Mouse (Mus musculus): ENCODE data around the gene Gramd1b.
A peak's percentile ranks its signal among the peaks of the same experiment; 100 is the strongest.

Gene Gramd1b

DNA sequence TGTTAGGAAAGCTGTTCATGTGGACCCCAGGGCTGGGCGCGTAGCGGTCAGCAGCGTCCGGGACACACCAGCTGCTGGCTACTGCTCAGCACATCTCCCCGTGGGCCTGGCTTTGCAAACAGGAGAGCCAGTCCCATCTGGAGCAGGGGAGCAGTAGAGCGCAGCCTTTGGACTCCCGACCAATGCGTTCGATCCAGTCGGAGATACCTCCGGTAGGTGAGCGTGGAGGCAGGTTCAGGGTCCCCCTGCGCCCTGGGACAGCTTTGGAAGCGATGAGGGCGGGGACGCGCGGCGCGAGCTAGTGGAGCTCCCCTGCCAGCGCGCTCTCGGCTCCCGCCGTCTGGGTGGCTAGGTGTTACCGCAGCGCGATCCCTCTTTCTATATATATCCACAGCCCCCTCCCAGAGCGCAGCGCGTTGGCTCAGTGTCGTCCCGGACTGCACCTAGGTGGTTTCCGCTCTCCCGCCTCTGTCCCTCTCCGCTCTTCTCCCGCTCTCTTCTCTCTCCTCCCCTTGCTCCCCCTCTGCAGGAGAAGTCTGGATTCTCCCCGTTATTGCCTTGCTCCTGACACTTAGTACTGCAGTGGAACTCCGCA is at the start of gene Gramd1b:
Gramd1b (minus strand) TSS at position 357 of the 595 bp plus-strand sequence.
- no peak for DNase-seq

DNA sequence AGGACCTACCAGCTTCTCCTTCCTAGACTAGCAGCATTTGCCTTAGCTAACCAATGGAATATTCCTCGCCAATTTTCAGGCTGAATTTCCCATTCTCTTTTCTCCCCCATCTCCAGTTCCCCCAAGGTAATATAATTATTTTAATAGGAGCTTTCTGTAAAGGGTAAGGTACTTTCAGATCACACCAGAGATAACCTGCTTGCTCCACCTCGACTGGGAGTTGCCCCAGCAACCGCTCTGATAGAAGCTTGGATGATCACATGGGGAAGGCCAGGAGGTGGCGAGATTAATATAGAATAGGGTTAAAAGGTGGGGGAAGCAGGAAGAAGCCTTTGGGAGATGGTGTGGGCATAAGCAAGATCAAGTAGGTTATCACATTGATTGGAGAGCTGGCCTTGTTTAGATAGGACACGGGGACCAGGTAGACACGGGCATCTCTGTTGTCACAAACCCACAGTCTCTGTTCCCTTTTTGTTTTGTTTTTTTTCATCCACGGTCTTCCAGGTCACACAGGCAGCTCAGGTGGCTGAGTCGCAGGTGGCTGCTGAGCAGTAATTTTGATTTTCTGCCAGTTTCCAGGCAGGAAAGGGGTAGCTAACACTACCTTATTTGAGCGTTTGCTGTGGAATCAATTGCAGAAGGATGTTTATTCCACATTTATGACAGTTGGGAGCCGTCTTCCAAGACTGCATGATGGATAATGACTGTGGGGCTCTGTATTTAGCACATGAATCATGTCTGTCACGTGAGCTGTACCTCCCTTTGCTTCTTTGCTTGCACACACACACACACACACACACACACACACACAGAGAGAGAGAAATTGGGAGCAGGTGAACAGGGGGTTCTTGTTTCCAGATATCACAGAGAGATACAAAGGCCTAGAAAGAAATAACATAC is 47.8 kb upstream of the Gramd1b start:
- DNase-seq = no peak

DNA sequence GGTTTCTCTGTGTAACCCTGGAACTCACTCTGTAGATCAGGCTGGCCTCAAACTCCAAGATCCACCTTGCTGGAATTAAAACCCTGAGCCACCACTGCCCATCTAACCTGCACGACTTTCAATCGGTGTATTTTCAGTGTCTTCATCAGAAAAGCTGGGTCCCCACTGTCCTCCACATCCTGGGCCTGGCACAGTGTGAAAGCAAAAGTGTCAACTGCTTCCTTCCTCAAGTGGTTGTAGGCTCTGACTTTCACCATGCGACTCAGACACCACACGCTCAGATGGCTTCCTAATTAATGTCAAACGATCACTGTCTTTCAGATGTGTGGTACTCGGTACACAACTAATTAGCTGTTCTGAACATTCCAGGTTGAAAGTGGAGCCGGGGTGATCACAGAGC is 45.9 kb upstream of the Gramd1b start:
- DNase-seq = no peak

DNA sequence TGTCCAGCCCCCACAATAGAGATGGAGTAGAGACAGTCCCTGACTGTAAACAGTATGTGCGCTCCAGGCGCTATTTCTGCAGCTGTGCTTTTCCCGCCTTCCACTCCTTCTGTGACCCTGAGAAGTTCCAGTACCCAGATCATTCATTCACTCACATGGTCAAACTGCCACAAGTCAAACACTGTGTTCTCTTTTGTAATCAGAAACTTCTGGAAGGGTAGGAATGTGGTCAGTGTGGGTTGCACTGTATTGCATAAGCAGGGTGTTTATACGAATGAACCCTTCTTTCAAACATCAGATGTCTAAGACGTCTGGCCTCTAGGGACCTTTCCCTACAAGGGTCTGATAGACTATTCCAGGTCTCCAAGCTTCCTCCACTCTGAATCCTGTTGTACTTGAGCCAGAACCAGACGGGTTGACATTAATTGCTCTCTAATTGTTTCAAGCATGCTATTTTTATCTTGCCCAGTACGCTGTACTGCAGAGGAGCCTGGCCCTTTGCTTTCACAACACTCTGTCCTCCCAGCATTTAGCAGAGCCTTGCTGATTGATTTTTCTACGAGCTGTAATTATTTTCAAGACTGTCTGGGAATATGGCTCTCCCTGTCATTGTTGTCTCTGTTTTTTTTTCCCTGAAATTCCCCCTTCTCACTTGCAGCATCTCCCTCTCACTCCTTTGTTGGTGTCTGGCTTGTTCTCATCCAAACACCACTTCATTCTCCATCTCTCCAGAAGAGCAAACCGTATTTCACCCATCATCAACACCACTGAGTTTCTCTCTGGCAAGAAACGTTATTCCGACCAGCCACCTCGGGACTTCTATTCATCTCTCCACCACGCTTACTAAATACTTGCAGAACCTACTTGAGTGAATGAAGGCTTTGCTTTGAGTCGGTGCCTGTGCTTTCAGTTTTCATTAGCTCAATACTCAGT is 44.1 kb upstream of the Gramd1b start:
- peak; percentile 23 for DNase-seq

DNA sequence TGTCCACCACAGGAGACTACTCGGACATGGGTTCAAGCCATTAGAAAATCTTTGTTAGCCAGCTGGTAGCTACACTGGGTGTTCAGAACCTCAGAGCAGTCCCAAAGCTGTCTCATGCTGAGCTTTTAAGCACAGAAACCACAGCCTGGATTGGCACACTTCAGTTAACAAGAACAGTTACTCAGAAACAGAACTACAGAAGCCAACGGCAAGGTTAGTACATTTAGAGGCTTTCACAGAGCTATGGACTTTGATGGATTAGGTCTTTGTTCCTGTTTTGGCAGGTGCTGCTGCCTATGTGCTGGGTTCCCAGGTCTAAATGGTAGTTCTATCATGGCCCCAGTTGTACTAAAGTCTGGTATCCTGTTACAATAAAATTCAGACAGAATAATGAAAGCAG is 40.1 kb upstream of the Gramd1b start:
- DNase-seq = no peak

DNA sequence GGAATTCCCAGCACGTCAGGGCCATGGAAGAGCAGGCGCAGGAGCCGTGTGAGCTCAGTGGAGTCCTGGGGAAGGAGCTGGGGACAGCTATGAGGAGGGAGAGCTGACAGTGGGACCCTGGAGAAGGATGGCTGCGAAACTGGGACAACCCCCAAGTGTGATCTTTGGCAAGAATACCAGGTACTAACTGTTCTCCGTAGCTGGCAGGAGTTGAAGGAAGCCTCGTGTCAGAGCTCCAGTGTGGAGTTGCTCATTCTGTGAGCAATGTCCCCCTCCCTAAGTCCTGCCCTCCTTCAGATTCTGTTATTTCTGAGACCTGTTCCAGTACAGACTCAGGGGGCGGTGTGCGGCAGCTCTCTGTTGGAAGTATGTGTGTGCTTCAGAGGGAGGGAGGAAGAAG is 36.9 kb upstream of the Gramd1b start:
- DNase-seq = peak; percentile 14

DNA sequence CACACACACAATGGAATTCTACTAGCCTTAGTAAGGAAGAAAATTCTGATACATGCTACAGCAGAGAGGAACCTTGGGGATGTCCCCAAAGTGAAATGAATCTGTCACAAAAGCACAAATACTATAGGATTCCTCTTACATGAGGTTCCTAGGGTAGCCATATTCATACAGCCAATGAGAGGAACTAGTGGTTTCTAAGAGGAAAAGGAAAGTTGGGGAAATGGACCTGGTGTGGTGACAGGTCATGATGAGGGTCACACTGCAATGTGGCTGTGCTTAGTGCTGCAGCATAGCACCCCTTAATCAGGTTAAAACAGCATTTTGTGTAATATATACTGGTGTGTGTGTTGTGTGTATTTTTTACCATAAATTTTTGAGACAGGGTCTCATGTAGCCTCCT is 32.6 kb upstream of the Gramd1b start:
- DNase-seq = no peak

DNA sequence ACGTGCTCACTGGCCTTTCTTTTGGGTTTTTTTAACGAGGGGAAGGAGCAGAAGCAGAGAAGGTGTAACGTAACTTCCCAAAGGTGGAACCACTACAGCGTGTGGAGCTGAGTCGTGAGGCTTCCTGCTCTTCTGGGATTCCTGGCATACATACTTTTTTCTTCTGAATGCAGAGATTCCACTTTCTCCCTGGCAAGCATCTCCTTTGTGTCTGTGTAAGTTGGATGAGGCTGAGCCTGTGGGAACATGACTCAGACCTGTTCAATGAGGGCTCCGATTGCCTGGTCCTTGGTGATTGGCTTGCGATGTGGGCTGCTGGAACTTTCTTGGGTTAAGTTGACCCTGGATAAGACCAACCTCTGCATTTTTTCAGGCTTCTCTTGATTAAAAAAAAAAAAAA is 28.5 kb upstream of the Gramd1b start:
- DNase-seq = no peak

DNA sequence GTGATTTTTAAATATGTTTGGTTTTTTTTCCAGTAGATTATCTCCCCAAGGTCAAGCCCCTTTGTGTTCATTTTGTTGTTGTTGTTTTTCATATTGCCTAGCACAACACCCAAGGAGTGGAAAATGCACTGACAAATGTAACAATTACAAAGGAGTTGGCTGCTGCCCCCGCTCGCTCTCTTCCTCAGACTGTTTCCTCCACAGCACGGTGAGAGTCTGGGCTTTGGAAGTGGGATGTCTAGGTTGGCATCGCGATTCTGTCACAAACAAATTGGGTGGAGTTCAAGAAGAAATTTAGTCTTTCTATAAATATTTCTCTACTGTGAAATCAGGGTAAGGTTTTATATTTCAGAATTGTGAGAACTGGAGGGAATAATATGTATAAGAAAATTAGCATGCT is 26.6 kb upstream of the Gramd1b start:
- no peak for DNase-seq

DNA sequence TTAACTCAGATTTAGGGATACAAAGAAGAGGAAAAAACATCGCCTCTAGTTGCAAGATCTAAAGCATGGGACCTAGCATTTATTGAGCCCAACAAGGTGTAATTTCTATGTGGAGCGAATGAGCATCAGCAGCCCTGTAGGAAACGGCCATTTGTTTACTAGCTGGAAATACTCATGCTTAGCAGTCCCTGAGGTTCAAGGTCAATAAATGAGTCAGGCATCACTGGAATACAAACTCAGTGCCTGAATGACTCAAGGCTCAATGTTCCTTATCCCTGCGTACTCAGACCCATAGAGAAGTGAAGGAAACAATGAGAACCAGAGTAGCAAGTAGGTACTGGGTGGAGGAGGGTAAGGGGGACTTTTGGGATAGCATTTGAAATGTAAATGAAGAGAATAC is 25.2 kb upstream of the Gramd1b start:
- DNase-seq = no peak

DNA sequence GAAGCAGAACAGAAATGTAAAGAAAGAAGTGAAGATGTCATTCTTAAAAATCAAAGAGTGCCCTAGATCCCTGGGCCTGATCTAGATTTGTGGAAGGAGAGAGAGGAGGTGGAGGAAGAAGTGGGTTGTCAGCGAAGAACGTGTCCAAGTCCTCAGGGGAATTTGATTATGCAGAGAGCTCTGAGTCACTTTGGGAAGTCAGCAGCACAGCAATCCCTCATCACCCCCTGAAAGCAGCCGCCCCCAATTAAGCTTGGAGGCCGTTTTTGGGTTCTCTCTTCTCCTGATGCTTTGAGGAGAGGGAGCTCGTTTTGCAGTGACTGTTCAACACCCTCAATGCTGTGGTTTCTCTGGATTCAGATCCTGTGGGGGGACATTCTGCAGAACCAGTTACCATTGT is 24.1 kb upstream of the Gramd1b start:
- DNase-seq = no peak

DNA sequence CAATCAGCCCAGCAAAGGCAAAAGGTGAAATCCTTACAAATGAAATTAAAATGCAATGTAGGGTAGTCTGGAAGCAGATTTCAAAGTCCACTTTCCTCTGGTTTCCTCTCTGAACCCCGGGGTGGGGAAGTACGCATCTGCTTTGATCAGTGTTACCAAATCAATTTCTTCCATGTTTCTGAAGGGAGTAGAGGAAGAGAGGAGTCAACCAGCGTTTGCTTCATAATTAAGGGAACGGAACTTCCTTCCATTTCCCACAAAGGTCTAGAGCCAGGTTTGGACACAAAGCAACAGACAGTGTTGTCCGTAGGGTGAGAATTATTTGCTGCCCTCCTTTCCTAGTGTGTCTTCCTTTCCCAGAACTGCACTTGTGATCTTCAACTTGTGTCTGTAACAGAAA is 16.7 kb upstream of the Gramd1b start:
- DNase-seq = no peak

DNA sequence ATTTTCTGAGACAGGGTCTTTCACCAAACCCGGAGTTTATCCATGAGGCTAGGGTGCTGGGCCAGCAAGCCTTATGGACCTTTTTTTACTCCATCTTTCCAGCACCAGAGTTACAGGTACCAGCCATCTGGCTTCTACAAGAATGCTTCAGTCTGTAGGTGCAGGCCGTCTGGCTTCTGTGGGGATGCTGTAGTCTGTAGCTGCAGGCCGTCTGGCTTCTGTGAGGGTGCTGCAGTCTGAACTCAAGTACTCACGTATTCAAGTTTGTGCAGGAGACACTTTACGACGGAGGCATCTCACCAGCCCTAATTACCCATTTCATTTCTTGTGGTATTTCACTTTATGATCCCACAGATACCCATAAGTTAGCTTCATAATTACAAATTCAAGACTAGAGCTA is 14.0 kb upstream of the Gramd1b start:
- DNase-seq = no peak

DNA sequence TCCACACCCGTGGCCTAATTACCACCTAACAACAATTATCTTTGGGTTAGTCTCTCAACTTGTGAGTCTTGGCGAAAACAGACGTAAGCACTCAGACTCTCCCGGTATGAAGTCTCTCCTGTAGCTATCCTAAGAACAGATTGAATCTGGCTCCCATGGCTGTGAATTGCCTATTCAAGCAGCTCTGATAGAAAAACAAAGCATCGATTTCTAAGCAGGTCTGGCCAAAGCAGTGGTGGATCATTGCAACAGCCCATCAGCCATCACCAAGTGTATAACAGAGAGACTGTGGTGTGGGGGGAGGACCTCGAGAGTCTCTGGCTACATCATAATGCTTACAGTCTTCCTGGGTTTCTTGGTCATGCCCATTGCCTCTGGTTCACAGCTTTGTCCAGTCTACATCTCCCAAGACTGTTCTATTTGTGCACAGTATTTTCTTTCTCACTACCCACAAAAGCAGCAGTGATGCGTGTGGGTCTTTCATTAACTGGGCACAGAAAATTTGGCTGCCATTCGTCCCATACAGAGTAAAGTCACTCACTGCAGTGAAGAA is 8.5 kb upstream of the Gramd1b start:
- DNase-seq = no peak

DNA sequence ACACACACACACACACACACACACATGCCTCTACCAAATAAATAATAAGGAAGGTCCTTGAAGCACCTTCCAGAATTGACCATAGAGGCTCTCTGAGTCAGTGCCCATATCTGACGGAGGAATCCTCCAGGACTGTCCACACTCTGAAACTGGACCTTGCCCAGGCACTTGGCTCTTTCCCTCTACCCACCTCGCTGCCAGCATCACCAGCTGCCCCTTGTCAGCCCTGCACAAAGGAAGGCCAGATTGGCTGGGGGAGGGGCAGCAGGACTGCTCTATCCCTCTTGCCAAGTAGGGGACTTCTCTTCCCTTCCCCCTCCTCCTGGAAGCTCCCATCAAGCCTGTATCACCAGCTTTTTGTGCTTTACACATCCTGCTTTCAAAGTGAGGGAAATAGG is 6.5 kb upstream of the Gramd1b start:
- DNase-seq = peak; percentile 69

DNA sequence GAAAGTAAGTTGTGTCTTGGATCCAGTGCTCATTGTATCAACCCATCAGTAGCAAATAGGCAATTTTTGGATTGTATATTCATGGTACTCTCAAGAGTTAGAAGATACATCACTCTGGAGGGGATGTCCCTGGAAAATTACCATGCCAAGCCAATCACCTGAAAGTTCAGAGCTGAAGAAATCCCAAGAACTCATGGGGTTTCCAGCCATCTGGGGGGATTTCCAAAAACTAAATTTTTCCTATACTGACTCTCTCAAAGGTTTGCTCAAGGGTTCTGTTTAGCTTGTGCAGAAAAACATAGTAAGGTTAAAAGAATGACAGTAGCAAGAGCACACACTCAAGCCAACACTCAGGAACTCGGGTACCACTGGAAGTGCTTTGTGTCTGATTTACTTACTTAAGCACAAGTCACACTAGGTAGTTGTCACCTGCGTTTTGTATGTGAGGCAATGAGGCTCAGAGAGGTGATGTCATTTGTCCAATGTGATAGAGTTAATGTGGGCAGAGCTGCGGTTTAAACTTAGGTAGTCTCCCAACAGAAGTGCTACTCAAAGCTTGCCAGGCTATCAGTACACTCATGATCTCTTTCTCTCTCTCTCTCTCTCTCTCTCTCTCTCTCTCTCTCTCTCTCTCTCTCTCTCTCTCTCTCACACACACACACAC is 6.0 kb upstream of the Gramd1b start:
- DNase-seq = no peak

DNA sequence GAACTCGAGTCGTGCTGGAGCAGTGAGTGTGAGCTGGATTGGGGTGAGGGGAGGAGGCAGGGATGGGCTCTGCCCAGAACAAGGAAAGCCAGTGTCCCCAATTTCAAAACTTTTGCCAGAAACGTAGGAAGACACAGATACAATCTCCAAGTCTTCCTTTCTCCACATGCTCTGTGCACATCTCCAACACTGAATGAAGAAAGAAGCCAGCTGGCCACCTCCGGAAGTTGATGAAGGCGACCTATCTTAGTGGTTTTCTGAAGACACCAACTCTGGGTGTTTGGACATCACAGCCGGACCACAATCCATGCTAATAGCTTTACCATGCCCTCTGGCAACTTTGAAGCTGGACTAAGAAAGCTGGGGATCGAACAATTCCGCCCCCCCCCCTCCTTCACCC is 647 bp downstream of the Gramd1b start:
- no peak for DNase-seq

DNA sequence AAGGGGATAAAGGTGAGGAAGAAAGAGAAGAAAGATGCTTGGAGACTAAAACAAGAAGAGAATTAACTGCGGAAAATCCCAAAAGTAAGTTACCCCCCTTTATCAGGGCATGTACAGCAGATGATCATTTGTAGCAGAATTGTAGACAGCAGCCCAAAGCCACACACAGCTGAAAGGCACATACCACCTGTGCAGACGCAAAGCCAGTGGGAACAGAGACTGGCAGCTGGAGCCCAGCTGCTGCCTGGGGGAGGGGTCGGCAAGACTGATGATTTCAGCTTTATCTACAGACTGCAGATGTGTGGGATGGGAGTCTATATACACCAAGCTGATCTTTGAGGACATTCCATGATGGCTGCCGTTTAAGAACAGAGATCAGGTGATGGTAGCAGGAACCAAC is 2.5 kb downstream of the Gramd1b start:
- no peak for DNase-seq

DNA sequence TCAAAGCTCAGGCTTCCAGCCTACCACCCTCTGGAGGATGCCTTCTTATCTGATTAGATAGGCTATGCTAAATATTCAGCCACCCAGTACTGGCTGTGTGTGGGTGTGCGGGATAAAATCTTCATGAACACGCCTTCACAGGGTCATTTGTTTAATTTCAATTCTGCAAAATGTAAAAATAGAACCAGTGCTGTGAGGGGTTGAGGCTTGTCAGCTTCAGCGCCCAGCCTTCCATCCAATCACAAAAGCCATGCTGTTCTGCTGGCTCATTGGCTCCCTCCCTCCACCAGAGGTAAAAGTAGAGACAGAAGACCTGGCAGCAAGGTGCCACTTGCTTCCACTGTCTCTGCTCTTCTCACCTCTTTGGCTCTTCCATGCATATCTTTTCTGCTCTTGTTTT is 4.3 kb downstream of the Gramd1b start:
- DNase-seq = no peak

DNA sequence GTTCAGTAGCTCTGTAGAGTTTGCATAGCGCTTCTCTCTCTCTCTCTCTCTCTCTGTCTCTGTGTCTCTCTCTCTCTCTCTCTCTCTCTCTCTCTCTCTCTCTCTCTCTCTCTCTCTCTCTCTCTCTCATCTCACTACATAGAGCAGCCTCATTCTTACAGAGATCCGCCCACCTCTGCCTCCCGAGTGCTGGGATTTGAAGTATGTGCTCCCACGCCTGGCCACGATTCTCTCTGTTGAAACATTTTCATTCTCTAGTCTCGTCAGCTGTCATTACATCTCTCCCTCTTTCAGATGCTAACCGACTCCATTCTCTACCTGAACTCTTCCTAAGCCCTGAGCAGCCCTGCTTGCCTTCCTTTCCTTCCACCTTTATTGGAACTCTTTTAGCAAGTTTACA is 9.0 kb downstream of the Gramd1b start:
- peak; percentile 64 for DNase-seq

DNA sequence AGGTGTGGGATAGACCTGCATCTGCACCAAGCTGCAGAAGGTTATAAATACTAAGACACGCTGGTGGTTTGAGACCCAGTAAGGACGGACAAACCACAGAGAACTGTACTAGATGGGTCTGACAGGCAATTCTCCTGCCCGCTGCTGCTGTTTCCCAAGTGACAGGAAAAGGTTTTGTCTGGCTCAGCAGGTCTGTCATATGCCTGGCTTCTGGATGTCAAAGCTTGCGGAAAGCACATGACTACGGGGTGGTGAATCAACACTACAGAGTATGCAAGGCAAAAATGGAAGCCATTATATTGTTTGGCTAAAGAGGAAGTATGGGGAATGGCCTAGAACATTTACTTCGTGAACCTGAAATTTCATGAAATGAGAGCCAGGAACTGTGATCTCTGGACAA is 10.1 kb downstream of the Gramd1b start:
- no peak for DNase-seq

DNA sequence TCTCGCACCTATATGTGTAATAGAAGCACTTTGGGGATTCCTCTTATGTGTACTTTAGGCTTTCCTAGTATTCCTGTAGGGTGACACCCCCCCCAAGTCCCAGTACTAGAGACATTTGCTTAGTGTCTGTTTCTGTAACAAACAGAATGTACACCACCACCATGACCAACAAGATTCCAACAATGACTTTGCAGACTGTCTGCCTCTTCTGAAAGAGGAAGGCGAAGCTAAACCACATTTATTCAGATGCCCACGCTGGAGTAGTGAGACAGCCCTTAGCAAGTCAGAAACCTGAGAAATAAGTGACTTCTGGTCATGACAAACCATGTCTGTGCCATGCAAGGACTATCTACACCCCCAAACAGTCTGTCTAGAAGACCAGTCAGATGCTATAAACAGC is 11.9 kb downstream of the Gramd1b start:
- DNase-seq = no peak

DNA sequence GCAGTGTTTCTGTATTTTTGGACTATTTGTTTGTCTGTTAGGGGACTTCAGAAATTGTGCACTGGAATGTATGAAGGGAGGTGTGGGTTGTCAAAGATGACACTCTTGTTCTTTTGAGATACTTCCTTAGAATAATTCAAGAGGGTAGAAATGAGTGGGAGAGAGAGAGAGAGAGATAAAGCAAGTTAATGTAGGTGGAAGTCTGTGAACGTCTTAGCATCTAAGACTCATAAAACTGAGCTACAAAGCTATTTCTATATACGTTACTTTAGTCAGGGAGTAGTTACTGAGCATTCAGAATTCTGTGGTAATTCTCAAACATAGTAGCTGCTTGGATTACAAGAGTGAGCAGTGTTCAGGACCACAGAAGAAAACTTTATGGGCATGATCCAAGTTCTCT is 19.2 kb downstream of the Gramd1b start:
- DNase-seq = no peak
